Mouse (Mus musculus) hindbrain, embryonic 14.5 days (tissue): ENCODE measurements around the gene Trpv4. TPM values are rescaled to one million over a fixed set of nuclear protein-coding genes. Genes with fewer than 3 reads are reported as not detected.

Source experiments
- ATAC-seq: fragments of 200-750 bp; cut with Nextera tagmentation; 2 replicates; pipeline ENCODE4 v1.8.0; 2017; ENCODE audit warnings: moderate number of reproducible peaks, mild to moderate bottlenecking, moderate TSS enrichment, moderate library complexity; ENCODE audit not compliant: low FRiP score
- DNase-seq: peaks from one replicate; pipeline ENCODE4 v3.0.0-alpha.2; 2015; ENCODE audit warnings: low spot score
- H3K27ac ChIP-seq: fragments of 300-500 bp; sonication (generic); 2 replicates; pipeline ENCODE4 v1.5.1; 2014; ENCODE audit warnings: mild to moderate bottlenecking, moderate library complexity
- H3K27me3 ChIP-seq: fragments of 300-500 bp; sonication (generic); 2 replicates; pipeline ENCODE4 v1.6.1; 2014; ENCODE audit warnings: mild to moderate bottlenecking, low read length, mixed read lengths; ENCODE audit not compliant: control insufficient read depth, insufficient read depth
- H3K36me3 ChIP-seq: fragments of 300-500 bp; sonication (generic); replicated peaks from 2 replicates; pipeline ENCODE4 v1.6.1; 2014; ENCODE audit not compliant: control insufficient read depth, insufficient read depth
- H3K4me1 ChIP-seq: fragments of 300-500 bp; sonication (generic); replicated peaks from 2 replicates; pipeline ENCODE4 v1.6.1; 2014; ENCODE audit warnings: antibody characterized with exemption, low read length, mixed read lengths; ENCODE audit not compliant: control insufficient read depth, insufficient read depth
- H3K4me2 ChIP-seq: fragments of 300-500 bp; sonication (generic); replicated peaks from 2 replicates; pipeline ENCODE4 v1.6.1; 2014; ENCODE audit warnings: mild to moderate bottlenecking, moderate library complexity
- H3K4me3 ChIP-seq: fragments of 300-500 bp; sonication (generic); replicated peaks from 2 replicates; pipeline ENCODE4 v1.5.1; 2014; ENCODE audit warnings: mild to moderate bottlenecking, low read length
- H3K9ac ChIP-seq: fragments of 300-500 bp; sonication (generic); 2 replicates; pipeline ENCODE4 v1.6.1; 2014
- H3K9me3 ChIP-seq: fragments of 300-500 bp; sonication (generic); 2 replicates; pipeline ENCODE4 v1.6.1; 2016; ENCODE audit warnings: low read length; ENCODE audit not compliant: control insufficient read depth
- WGBS: fragments of 180-500 bp; shearing (Covaris S2); extraction: QIAGEN DNeasy Blood & Tissue Kit; methylation state at CpG from one replicate; pipeline ENCODE4 v1.1.7; 2014; 5-methylcytosine and 5-hydroxymethylcytosine counted together
- polyA plus RNA-seq: library from polyadenylated mRNA; unstranded; fragments of >200 nt; fragmentation: Nextera tagmentation; extraction: Ambion mirVana; gene quantifications from 2 replicates; pipeline ENCODE4 v1.2.1, GENCODE M21; 2014

The Trpv4 gene
- polyA plus RNA-seq, 1 experiment from 2014 or later = 1.4 TPM

DNA sequence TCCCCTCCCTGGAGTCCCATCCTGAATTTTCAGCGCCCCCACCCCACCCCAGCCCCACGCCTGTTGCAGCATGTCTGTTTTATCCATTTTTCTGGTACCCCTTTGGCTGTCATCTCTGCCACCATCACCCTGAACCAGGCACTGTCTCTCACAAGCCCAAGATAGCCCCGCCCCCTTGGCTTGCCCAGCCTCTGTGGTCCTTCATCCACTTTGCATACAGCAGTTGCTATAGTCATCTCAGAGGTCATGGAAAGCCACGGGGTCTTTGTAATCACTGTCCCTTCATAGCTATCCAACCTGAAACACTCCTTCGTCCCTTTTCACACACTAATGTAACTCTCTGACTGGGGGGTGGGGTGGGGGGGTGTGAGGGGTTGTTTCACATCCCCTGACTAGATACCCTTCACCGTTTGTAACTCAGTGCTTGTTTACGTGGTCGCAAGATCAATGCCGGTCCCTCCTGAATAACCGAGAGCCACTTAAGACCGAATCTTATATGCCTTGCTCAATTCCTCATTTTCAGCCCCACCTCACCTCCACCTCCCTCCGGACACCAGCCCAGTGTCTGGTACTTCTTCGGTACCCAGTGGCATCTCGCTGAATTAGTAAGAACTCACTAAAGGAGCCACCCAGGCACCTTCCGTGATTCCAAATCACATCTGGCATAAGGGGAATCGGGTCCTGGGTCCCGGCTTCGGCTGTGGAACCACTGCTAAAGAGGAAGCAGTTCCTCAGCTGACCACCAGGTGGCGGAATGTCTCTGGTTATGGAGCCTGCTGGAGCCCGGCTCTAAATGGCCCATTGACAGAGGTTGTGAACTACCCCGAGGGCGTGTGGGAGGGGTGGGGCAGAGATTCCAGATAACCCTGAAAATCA lies 19.2 kb downstream of the Trpv4 start:
- Histone ChIP-seq H3K27ac (no peak overlapping the region), H3K4me1 (no peaks in the 10 kb centered on the region), H3K4me3 (no peak overlapping the region), H3K36me3 (no peaks in the 10 kb centered on the region), H3K9ac (no peak overlapping the region), H3K9me3 (no peaks in the 10 kb centered on the region), H3K27me3 (no peaks in the 10 kb centered on the region), H3K4me2 (peak overlapping the region; percentile 38)
- 18% methylated on average over 22 of the region's 22 CpGs for WGBS
- DNase-seq (peak; percentile 90), ATAC-seq (peak; percentile 71; the same call in 1 of the 2 replicates)

DNA sequence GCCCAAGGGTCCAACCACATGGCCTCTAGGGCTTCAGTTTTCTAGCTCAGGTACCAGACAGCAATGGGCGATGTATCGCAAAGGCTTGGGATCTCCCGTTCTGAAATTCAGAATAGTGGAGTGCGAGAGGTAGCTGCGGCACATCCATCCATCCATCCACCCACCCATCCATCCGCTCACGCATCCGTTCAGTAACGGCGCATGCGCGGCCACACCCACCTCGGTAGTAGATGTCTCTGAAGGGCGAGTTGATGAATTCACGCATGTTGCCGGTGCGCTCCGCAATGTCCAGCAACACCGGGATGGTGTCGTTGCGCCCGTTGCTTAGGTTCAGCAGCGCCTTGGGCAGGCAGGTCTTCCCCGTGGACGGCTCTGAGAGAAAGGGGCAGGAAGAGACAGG lies 22.1 kb downstream of the Trpv4 start:
- H3K36me3 ChIP-seq = no peaks in the 10 kb centered on the region

DNA sequence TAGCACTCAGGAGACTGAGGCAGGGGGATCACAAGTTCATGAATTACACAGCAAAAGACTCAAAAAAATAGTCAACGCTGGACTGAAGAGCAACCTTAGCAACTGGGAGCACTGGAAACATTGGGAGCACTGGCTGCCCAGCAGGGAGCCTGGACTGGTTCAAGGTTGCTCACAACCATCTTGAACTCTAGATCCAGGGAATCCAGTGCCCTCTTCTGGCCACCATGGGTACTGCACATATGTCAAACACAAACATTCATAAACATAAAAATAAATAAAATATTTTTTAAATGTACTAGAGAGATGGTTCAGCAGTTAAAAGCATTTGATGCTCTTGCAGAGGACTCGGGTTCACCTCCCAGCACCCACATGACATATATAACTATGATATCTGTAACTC lies 26.9 kb downstream of the Trpv4 start:
- Histone ChIP-seq H3K9me3 (no peaks in the 10 kb centered on the region), H3K9ac (no peak overlapping the region), H3K4me1 (no peaks in the 10 kb centered on the region), H3K27me3 (no peaks in the 10 kb centered on the region), H3K27ac (no peak overlapping the region), H3K36me3 (no peaks in the 10 kb centered on the region), H3K4me3 (no peak overlapping the region), H3K4me2 (no peak overlapping the region)
- no peak for DNase-seq
- no peak for ATAC-seq
- WGBS = 52% methylated on average over 2 of the region's 2 CpGs

More for the DNA sequence above, 22.1 kb downstream of the Trpv4 start:
- H3K4me3 ChIP-seq = no peak overlapping the region
- 86% methylated on average over 25 of the region's 25 CpGs for WGBS
- no peaks in the 10 kb centered on the region for H3K9me3 ChIP-seq
- no peak for DNase-seq
- H3K27ac ChIP-seq = no peak overlapping the region
- H3K4me2 ChIP-seq = no peak overlapping the region
- no peak for ATAC-seq
- H3K9ac ChIP-seq = no peak overlapping the region
- H3K4me1 ChIP-seq = no peaks in the 10 kb centered on the region
- no peaks in the 10 kb centered on the region for H3K27me3 ChIP-seq

DNA sequence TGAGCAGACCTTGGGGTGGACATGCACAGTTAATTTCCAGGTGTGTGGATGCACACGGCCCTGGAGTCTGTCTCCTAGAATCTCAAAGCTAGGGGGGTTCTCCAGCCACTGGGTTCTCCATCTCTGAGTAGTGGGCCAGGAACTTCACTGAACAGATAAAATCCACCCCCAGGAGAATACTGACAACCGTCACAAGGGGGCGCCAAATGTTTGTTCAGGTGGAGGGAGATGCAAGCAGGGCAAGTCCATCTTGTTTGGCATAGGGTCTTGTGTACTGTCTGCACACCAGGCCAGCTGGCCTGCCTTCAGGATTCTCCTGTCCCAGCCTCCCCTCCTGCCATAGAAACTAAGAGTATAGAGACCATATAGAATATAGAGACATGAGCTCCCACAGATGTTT lies 32.6 kb downstream of the Trpv4 start:
- no peaks in the 10 kb centered on the region for H3K9me3 ChIP-seq
- no peak overlapping the region for H3K9ac ChIP-seq
- DNase-seq (peak; percentile 53), ATAC-seq (no peak)
- H3K4me3 ChIP-seq = no peak overlapping the region
- H3K4me1 ChIP-seq = no peaks in the 10 kb centered on the region
- no peak overlapping the region for H3K4me2 ChIP-seq
- H3K27ac ChIP-seq = no peak overlapping the region
- H3K36me3 ChIP-seq = no peaks in the 10 kb centered on the region
- H3K27me3 ChIP-seq = no peaks in the 10 kb centered on the region
- 23% methylated on average over 3 of the region's 3 CpGs for WGBS

DNA sequence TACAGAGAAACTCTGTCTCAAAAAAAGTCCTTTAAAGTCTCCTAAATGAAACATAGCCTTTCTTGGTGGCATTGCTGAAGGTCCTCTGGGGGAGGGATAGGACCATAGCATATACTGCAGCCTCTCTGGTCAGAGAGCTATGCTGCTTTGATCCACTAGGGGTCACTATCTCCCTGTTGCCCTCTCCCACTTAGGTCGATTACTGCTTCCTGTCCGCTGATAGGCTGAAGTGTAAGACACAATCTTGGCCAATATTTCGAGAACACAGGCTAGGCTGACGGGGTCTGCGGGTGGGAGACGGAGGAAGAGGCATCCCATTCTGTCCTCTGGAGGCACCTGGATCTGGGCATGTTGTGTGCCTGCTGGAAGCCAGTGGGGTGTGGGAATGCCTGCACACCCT lies 37.9 kb downstream of the Trpv4 start:
- Histone ChIP-seq H3K4me1 (no peaks in the 10 kb centered on the region), H3K36me3 (no peaks in the 10 kb centered on the region), H3K4me3 (no peak overlapping the region), H3K27ac (no peak overlapping the region), H3K9me3 (no peaks in the 10 kb centered on the region), H3K27me3 (no peaks in the 10 kb centered on the region), H3K4me2 (no peak overlapping the region), H3K9ac (no peak overlapping the region)
- DNase-seq = no peak
- no peak for ATAC-seq
- WGBS = 41% methylated on average over 6 of the region's 6 CpGs

DNA sequence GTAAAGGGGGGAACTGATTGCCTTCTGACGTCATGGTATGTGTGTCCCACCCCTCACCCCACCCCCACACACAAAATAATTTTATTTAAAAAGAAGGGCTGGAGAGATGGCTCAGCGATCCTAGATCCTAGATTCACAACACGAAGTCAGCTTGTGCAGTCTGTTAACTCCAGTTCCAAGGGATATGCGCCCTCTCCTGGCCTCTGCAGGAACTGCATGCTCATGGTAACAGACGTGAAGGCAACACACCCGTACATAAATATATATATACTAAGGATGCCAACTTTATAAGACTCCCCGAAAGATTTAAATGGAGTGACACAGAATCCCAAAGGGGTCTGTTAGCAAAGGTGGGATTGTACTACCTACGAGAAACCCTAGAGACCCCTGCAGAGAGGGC lies 39.4 kb downstream of the Trpv4 start:
- Histone ChIP-seq H3K36me3 (no peaks in the 10 kb centered on the region), H3K4me1 (no peaks in the 10 kb centered on the region), H3K27me3 (no peaks in the 10 kb centered on the region), H3K9ac (no peak overlapping the region), H3K4me3 (no peak overlapping the region), H3K4me2 (no peak overlapping the region), H3K9me3 (no peaks in the 10 kb centered on the region), H3K27ac (no peak overlapping the region)
- ATAC-seq = no peak
- whole genome bisulfite sequencing = 28% methylated on average over 8 of the region's 8 CpGs
- DNase-seq = peak; percentile 94

DNA sequence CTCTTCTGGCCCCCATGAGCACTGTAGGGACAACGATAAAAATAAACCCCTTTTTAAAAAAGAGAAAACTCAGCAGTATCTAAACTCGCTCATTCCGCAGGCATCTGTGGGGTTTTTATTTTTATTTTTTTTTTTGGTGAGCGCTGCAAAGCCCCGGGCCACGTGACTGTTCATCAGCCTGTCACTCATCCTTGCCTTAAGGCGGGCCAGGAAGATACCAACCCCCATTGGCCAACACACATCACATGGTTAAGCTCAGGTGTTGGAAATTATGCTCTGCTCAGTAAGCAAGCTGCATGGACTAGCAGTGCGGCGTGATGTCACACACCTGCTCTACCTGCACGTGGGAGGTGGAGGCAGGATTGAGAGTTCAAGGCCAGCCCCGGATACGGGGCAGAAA lies 40.4 kb downstream of the Trpv4 start:
- no peaks in the 10 kb centered on the region for H3K36me3 ChIP-seq
- WGBS = 80% methylated on average over 12 of the region's 12 CpGs

DNA sequence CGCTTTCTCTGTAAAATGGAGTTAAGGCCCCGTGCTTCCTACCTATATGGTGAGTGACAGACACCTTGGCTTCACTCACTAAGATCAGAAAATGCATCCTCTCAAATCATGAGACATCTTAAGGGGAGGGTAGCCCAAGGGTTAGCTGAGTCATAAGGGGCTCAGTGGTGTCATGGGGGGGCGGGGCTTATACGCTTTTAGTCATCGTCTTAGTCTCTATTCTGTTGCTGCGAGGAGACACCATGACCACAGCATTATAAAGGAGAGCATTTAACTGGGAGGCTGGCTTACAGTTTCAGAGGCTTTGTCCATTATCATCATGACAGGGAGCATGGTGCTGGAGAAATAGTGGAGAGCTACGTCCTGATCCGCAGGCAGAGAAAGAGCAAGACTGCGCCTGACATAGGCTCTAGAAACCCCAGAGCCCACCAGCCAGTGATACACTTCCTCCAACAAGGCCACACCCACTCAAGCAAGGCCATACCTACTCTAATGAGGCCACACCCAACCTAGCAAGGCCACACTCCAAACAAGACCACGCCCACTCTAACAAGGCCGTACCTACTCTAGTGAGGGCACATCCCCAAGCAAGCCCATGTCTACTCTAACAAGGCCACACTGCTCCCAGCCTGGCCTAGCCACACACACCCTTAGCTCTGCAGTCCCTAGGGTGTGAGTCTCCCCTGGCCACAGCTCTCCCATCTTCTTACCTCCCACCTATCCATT lies 41.7 kb downstream of the Trpv4 start:
- Histone ChIP-seq H3K4me1 (no peaks in the 10 kb centered on the region), H3K4me3 (no peak overlapping the region), H3K27ac (no peak overlapping the region), H3K9ac (no peak overlapping the region), H3K36me3 (peaks cover 2% of the 10 kb centered on the region; the same call in 1 of the 2 replicates), H3K4me2 (no peak overlapping the region), H3K9me3 (no peaks in the 10 kb centered on the region), H3K27me3 (no peaks in the 10 kb centered on the region)
- ATAC-seq (no peak), DNase-seq (no peak)
- 81% methylated on average over 11 of the region's 11 CpGs for WGBS

More for the DNA sequence above, 40.4 kb downstream of the Trpv4 start:
- no peaks in the 10 kb centered on the region for H3K27me3 ChIP-seq
- ATAC-seq = no peak
- DNase-seq = no peak
- no peak overlapping the region for H3K4me3 ChIP-seq
- H3K4me2 ChIP-seq = no peak overlapping the region
- H3K9me3 ChIP-seq = no peaks in the 10 kb centered on the region
- H3K9ac ChIP-seq = no peak overlapping the region
- no peaks in the 10 kb centered on the region for H3K4me1 ChIP-seq
- H3K27ac ChIP-seq = no peak overlapping the region

DNA sequence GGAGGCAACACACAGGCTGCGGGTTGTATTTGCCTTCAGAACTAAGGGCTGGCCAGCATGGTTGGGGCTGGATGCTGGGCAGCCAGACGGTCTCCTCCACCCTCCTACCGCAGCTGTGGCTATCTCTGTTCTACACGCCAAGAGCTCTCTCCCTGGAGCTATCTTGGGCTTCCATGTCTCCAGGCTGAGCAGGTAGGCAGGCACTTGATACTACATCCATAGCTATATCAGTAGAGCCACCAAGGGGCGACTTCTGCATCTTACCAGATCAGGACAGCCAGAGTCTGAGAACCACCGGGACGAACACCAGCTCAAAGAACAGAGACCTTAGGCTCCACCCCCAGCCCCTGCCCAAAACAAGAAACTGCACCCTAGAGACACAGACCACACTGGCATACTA lies 43.4 kb downstream of the Trpv4 start:
- Histone ChIP-seq H3K9me3 (no peaks in the 10 kb centered on the region), H3K36me3 (peaks cover 9% of the 10 kb centered on the region; the same call in 1 of the 2 replicates), H3K4me2 (no peak overlapping the region), H3K4me1 (0 out of 2 replicates have a peak, but pooled peaks cover under 1% of the 10 kb centered on the region), H3K27me3 (no peaks in the 10 kb centered on the region), H3K27ac (no peak overlapping the region), H3K9ac (no peak overlapping the region), H3K4me3 (no peak overlapping the region)
- DNase-seq = no peak
- 59% methylated on average over 7 of the region's 7 CpGs for WGBS
- no peak for ATAC-seq
